Mouse (Mus musculus) heart, postnatal 4 days (tissue): Measurements from ENCODE around the gene Gm28308. TPM values are rescaled to one million over a fixed set of nuclear protein-coding genes. Genes with fewer than 3 reads are reported as not detected.

Experiments used
- DNase-seq: peaks from one replicate; pipeline ENCODE4 v3.0.0; 2021
- total RNA-seq, 2 experiments: library from RNA; stranded (reverse); gene quantifications; 2 replicates each; pipeline ENCODE4 v1.2.3; 2021

Gene Gm28308
- total RNA-seq, 2 experiments from 2014 or later, result not detected

GRCm38 (mm10) chr6:52182793-52183192 lies 30.3 kb downstream of the Gm28308 start:
- no peak for DNase-seq

GRCm38 (mm10) chr6:52182030-52182429 lies 31.1 kb downstream of the Gm28308 start:
- no peak for DNase-seq

GRCm38 (mm10) chr6:52180726-52181125 lies 32.4 kb downstream of the Gm28308 start:
- no peak for DNase-seq

GRCm38 (mm10) chr6:52180213-52180710 lies 32.9 kb downstream of the Gm28308 start:
- DNase-seq, result no peak

- no peak for DNase-seq
Measured at GRCm38 (mm10) chr6:52179690-52180089, 33.4 kb downstream of the Gm28308 start.

- DNase-seq, result no peak
Measured at GRCm38 (mm10) chr6:52178918-52179665, 34.0 kb downstream of the Gm28308 start.

GRCm38 (mm10) chr6:52177806-52178205 lies 35.3 kb downstream of the Gm28308 start:
- DNase-seq, result no peak

- DNase-seq, result no peak
Measured at GRCm38 (mm10) chr6:52177061-52177735, 35.9 kb downstream of the Gm28308 start, which contains the start of gene 5730596B20Rik. Gene 5730596B20Rik, plus strand, starts transcription at chr6:52177498.

- DNase-seq, result no peak
Measured at GRCm38 (mm10) chr6:52176391-52176790, 36.7 kb downstream of the Gm28308 start.

- DNase-seq, result peak; percentile 31
Measured at GRCm38 (mm10) chr6:52175864-52176263, 37.3 kb downstream of the Gm28308 start.

- DNase-seq, result peak; percentile 27
Measured at GRCm38 (mm10) chr6:52174968-52175751, 38.0 kb downstream of the Gm28308 start.

- no peak for DNase-seq
Measured at GRCm38 (mm10) chr6:52173648-52174047, 39.5 kb downstream of the Gm28308 start.

- peak; percentile 76 for DNase-seq
Measured at GRCm38 (mm10) chr6:52172501-52172900, 40.6 kb downstream of the Gm28308 start.

GRCm38 (mm10) chr6:52171938-52172337 lies 41.2 kb downstream of the Gm28308 start:
- DNase-seq, result no peak

GRCm38 (mm10) chr6:52171331-52171730 lies 41.8 kb downstream of the Gm28308 start:
- no peak for DNase-seq

- DNase-seq, result no peak
Measured at GRCm38 (mm10) chr6:52170898-52171223, 42.3 kb downstream of the Gm28308 start.

- no peak for DNase-seq
Measured at GRCm38 (mm10) chr6:52170166-52170897, 42.8 kb downstream of the Gm28308 start.

GRCm38 (mm10) chr6:52169499-52170165 lies 43.5 kb downstream of the Gm28308 start:
- no peak for DNase-seq

- peak; percentile 29 for DNase-seq
Measured at GRCm38 (mm10) chr6:52168191-52169055, 44.7 kb downstream of the Gm28308 start.

GRCm38 (mm10) chr6:52167736-52168161 lies 45.4 kb downstream of the Gm28308 start:
- DNase-seq, result no peak

- no peak for DNase-seq
Measured at GRCm38 (mm10) chr6:52167176-52167575, 46.0 kb downstream of the Gm28308 start.
